Mouse (Mus musculus) MEL (cell line): ENCODE results near the gene Skida1. TPM values are rescaled to one million over a fixed set of nuclear protein-coding genes. Genes with fewer than 3 reads are reported as not detected.
"Not testable (repeated sequence)": the region's sequence is repeated elsewhere in the genome, so short reads cannot be mapped to it uniquely, and the experiment has no call there.

Source experiments
- DNase-seq: peaks from one replicate; pipeline ENCODE4 v3.0.0; 2011; ENCODE audit warnings: low read depth, low spot score
- H3K27ac ChIP-seq: 2 replicates; pipeline ENCODE4 v1.5.1; 2012; ENCODE audit warnings: low read depth, mild to moderate bottlenecking, control low read depth, low read length, moderate library complexity; ENCODE audit not compliant: control insufficient read depth
- H3K27me3 ChIP-seq, 2 experiments: fragments of 150-350 bp in 1 of 2; sonication (generic) in 1 of 2; 2 replicates each; pipeline ENCODE4 v1.6.1; 2012; ENCODE audit warnings: low read length in 2 of 2, mild to moderate bottlenecking in 2 of 2, improper control_type of control experiment in 1 of 2, moderate library complexity in 1 of 2; ENCODE audit not compliant: insufficient read depth in 2 of 2, control insufficient read depth in 1 of 2
- H3K36me3 ChIP-seq, 2 experiments: 2 replicates each; pipeline ENCODE4 v1.6.1; 2012 to 2014; ENCODE audit warnings: low read length in 2 of 2, improper control_type of control experiment in 1 of 2, inconsistent platforms in 1 of 2, mild to moderate bottlenecking in 1 of 2; ENCODE audit not compliant: insufficient read depth in 2 of 2, control insufficient read depth in 1 of 2
- H3K4me1 ChIP-seq, 2 experiments: fragments of 150-350 bp in 1 of 2; sonication (generic) in 1 of 2; 2 replicates each; pipeline ENCODE4 v1.6.1; 2012; ENCODE audit warnings: low read length in 2 of 2, improper control_type of control experiment in 1 of 2, mild to moderate bottlenecking in 1 of 2; ENCODE audit not compliant: insufficient read depth in 2 of 2, control insufficient read depth in 1 of 2
- H3K4me3 ChIP-seq, 2 experiments: fragments of 150-350 bp in 1 of 2; sonication (generic) in 1 of 2; 2 replicates each; pipeline ENCODE4 v1.5.1; 2012; ENCODE audit warnings: low read depth in 2 of 2, low read length in 2 of 2, mild to moderate bottlenecking in 2 of 2, moderate library complexity in 2 of 2, control low read depth in 1 of 2, improper control_type of control experiment in 1 of 2; ENCODE audit not compliant: control insufficient read depth in 1 of 2, insufficient read depth in 1 of 2
- H3K79me2 ChIP-seq: 2 replicates; pipeline ENCODE4 v1.6.1; 2012; ENCODE audit warnings: mild to moderate bottlenecking, low read length, moderate library complexity; ENCODE audit not compliant: control insufficient read depth, poor library complexity, insufficient read depth
- H3K9ac ChIP-seq: 2 replicates; pipeline ENCODE4 v1.6.1; 2012; ENCODE audit warnings: low read depth, mild to moderate bottlenecking, control low read depth, low read length, moderate library complexity; ENCODE audit not compliant: control insufficient read depth, poor library complexity, severe bottlenecking
- H3K9me3 ChIP-seq: fragments of 150-350 bp; sonication (generic); replicated peaks from 2 replicates; pipeline ENCODE4 v1.6.1; 2012; ENCODE audit warnings: mild to moderate bottlenecking, low read length, improper control_type of control experiment, moderate library complexity; ENCODE audit not compliant: insufficient read depth
- CTCF ChIP-seq, 3 experiments: IDR thresholded peaks in 2 of 3; conservative IDR thresholded peaks in 1 of 3; 2 replicates each; pipeline ENCODE4 v1.5.1; 2011 to 2012; ENCODE audit warnings: low read length in 3 of 3, low read depth in 2 of 3, mild to moderate bottlenecking in 2 of 3, improper control_type of control experiment in 1 of 3, inconsistent platforms in 1 of 3, mixed read lengths in 1 of 3, moderate library complexity in 1 of 3; ENCODE audit not compliant: control insufficient read depth in 1 of 3, insufficient read depth in 1 of 3, poor library complexity in 1 of 3, severe bottlenecking in 1 of 3
- ETS1 ChIP-seq: IDR thresholded peaks from 2 replicates; pipeline ENCODE4 v1.6.1; 2012; ENCODE audit warnings: low read depth, mild to moderate bottlenecking, inconsistent platforms, low read length, improper control_type of control experiment, moderate library complexity
- GATA1 ChIP-seq: IDR thresholded peaks from 2 replicates; pipeline ENCODE4 v1.6.1; 2011; ENCODE audit warnings: low read depth, low read length, improper control_type of control experiment
- MAX ChIP-seq: IDR thresholded peaks from 2 replicates; pipeline ENCODE4 v1.6.1; 2011; ENCODE audit warnings: low read length, improper control_type of control experiment
- NRF1 ChIP-seq: IDR thresholded peaks from 2 replicates; pipeline ENCODE4 v1.6.1; 2014; ENCODE audit warnings: low read depth, mild to moderate bottlenecking, inconsistent platforms, low read length, improper control_type of control experiment, moderate library complexity; ENCODE audit not compliant: poor library complexity, insufficient read depth, severe bottlenecking
- RAD21 ChIP-seq: IDR thresholded peaks from 2 replicates; pipeline ENCODE4 v1.6.1; 2011; ENCODE audit warnings: mild to moderate bottlenecking, low read depth, low read length, improper control_type of control experiment
- SMC3 ChIP-seq: IDR thresholded peaks from 2 replicates; pipeline ENCODE4 v1.6.1; 2011; ENCODE audit warnings: low read depth, low read length, improper control_type of control experiment
- TAL1 ChIP-seq: IDR thresholded peaks from 2 replicates; pipeline ENCODE4 v1.6.1; 2012; ENCODE audit warnings: mild to moderate bottlenecking, inconsistent platforms, low read length, moderate library complexity, mixed read lengths
- ZC3H11A ChIP-seq: IDR thresholded peaks from 2 replicates; pipeline ENCODE4 v1.6.1; 2012; ENCODE audit warnings: low read depth, mild to moderate bottlenecking, inconsistent platforms, low read length, improper control_type of control experiment
- ZKSCAN1 ChIP-seq: IDR thresholded peaks from 2 replicates; pipeline ENCODE4 v1.6.1; 2012; ENCODE audit warnings: low read depth, mild to moderate bottlenecking, inconsistent platforms, low read length, improper control_type of control experiment, moderate library complexity
- polyA plus RNA-seq, 2 experiments: library from polyadenylated mRNA; stranded (reverse) in 1 of 2; unstranded in 1 of 2; fragments of >175 nt in 1 of 2; fragments of >200 nt in 1 of 2; gene quantifications; 2 replicates each; pipeline versions ENCODE4 v1.2.1 to v1.2.4; 2012; ENCODE audit warnings: low replicate concordance in 2 of 2, low read depth in 1 of 2; ENCODE audit not compliant: insufficient read length in 2 of 2, insufficient read depth in 1 of 2, missing spikeins in 1 of 2
- total RNA-seq: library from RNA; depleted of rRNA; stranded (reverse); fragments of 300-350 nt; gene quantifications from 2 replicates; pipeline ENCODE4 v1.2.3, GENCODE M21; 2012

Gene Skida1
- total and polyA plus RNA-seq, 3 experiments: 0.12 to 0.88 TPM; not detected in 1

DNA sequence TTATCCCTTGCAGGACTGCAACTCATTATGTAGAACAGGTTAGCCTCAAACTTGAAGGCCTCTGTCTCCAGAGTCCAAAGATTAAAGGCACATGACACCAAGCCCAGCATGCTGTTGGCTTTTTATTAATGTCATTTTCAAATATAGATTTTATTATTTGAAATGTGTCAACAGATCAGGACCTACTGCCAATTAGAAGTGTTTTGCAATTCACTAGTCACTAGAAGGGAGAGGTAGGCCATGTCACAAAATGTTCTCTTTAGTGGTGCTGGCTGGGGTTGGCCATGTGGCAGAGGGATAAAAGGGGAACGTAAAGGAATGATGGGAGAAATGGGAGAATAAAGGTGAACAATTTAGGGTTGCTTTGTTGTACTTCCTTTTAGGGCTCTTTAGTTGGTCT lies 45.0 kb upstream of the Skida1 start:
- Histone ChIP-seq H3K9me3 (no peaks in the 10 kb centered on the region), H3K27me3 (no peaks in the 10 kb centered on the region), H3K27ac (no peak overlapping the region), H3K36me3 (peaks cover 0 to 52% of the 10 kb centered on the region in 2 experiments; a peak in 2 of 4 replicates), H3K4me1 (no peaks in the 10 kb centered on the region), H3K9ac (no peak overlapping the region), H3K4me3 (no peak overlapping the region), H3K79me2 (peaks cover 10% of the 10 kb centered on the region)
- no peak for TF ChIP-seq MAX
- no peak for TF ChIP-seq SMC3
- TF ChIP-seq ETS1: no peak
- no peak for TF ChIP-seq NRF1
- no peak for TF ChIP-seq CTCF (IDR thresholded peaks at IDR 0.05 in 2 of 3, conservative IDR thresholded peaks at IDR 0.05 in 1 of 3; ENCODE audit: control insufficient read depth in 1 of 3, insufficient read depth in 1 of 3, low read depth in 2 of 3, low read length in 3 of 3, poor library complexity in 1 of 3, severe bottlenecking in 1 of 3)
- TF ChIP-seq ZC3H11A: no peak
- TF ChIP-seq GATA1: no peak
- no peak for DNase-seq

DNA sequence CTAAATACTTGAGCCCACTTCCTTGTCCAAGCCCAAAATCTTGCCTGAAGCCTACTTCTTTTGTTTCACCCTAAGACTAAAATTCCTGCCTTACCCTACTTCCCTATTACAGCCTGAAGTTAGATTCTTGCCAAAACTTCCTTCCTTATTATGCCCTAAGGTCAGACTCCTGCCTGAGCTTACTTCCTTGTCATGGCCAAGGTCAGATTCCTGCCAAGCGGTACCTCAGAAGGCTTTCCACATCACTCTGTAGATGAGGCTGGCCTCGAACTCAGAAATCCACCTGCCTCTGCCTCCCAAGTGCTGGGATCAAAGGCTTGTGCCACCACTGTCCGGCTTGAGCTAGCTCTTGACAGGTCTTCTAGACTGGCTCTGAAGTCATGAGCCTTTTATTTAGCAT lies 38.8 kb upstream of the Skida1 start:
- H3K36me3 ChIP-seq: peaks cover 2 to 58% of the 10 kb centered on the region in 2 experiments

DNA sequence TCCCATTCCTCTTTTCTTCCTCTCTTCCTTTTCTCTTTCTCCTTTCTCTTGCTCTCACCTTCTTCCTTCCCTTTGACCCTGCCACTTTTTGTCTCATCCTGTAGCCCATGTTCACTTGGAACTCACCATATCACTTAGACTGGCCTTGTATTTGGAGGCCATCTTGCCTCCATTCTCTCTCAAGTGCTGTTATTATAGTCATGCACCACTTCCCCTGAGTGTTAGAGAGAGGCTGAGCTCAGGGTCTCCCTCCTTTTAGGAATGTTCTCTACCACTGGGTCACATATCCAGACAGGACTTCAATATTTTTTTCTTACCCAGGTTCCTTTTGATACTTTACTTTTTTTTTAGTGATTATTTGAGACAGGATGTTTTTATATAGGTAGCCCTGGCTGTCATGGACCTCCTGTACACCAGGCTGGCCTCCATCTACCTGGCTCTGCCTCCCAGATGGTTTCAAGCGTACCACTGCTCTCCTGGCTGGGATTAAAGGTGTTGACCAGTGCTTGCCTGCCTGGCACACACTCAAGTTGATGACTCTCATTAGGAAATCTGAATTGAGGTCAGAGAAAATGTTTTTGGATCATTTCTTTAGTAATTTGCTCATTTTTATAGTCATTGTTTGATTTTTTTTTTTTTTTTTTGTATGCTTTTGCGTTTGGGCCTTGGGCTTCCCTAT lies 31.5 kb upstream of the Skida1 start:
- H3K79me2 ChIP-seq: peaks cover 18% of the 10 kb centered on the region; the same call in 1 of the 2 replicates
- H3K27ac ChIP-seq: no peak overlapping the region
- DNase-seq: no peak
- no peak overlapping the region for H3K9ac ChIP-seq
- H3K4me3 ChIP-seq: no peak overlapping the region
- H3K9me3 ChIP-seq: no peaks in the 10 kb centered on the region
- TF ChIP-seq RAD21 (no peak), TAL1 (no peak), ETS1 (no peak), ZKSCAN1 (no peak)
- H3K27me3 ChIP-seq: no peaks in the 10 kb centered on the region
- H3K4me1 ChIP-seq: no peaks in the 10 kb centered on the region
- peaks cover 4 to 69% of the 10 kb centered on the region in 2 experiments for H3K36me3 ChIP-seq

More for the DNA sequence above, 38.8 kb upstream of the Skida1 start:
- not testable (repeated sequence) for H3K79me2 ChIP-seq, H3K9ac ChIP-seq, H3K27ac ChIP-seq, H3K27me3 ChIP-seq, H3K4me3 ChIP-seq, H3K9me3 ChIP-seq, H3K4me1 ChIP-seq
- peak; percentile 23 for DNase-seq
